Mouse (Mus musculus) gastrocnemius, postnatal 10 days (tissue): Measurements from ENCODE around the gene Tcf12. TPM values are rescaled to one million over a fixed set of nuclear protein-coding genes. Genes with fewer than 3 reads are reported as not detected.

ENCODE experiments used
- DNase-seq: peaks from one replicate; pipeline ENCODE4 v3.0.0; 2021; ENCODE audit warnings: mixed read lengths
- total RNA-seq, 2 experiments: library from RNA; stranded (reverse); gene quantifications; 2 replicates each; pipeline ENCODE4 v1.2.3; 2021

The Tcf12 gene
- total RNA-seq, 2 experiments from 2014 or later = 67.1 to 76.9 TPM

DNA sequence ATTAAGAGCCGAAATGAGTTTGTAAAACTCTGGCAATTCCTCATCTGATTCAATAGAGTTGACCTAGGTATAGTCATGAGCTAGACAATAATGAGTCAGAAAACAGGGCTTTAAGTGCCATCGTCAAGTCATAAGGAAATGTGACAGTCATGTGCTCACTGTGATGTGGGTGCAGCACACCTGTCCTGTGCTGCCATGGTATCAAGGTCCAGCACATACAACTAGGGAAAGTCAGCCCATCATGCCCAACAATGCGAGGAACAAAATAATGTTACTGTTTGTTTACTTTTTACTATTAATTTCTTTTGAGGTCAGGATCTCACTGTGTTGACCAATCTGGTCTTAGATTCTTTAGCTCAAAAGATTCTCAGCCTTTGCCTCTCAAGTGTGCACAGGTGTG is 130.6 kb downstream of the Tcf12 start:
- DNase-seq = no peak

DNA sequence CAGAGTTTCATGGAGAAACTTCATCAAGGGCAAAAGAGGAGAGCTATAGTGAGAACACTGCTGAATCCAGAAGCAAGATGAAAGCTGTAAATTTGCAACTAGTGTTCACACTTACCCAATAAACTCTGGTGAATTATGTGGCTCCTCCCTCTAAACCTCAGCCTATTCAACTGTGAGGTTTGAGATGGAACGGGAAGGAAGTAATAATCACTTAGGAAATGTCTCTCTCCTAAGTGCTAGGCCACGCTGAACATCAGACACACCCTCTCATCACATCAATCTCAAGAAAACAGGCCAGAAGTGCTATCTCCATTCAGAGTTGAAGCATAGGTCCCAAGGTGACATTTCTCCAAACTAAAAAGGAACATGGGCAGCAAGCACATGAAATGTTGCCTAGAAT is 131.1 kb downstream of the Tcf12 start:
- no peak for DNase-seq

GRCm38 (mm10) chr9:71978886-71979285 is 132.8 kb downstream of the Tcf12 start:
- no peak for DNase-seq

- DNase-seq = no peak
These were observed 135.6 kb downstream of the Tcf12 start for GRCm38 (mm10) chr9:71976034-71976433.

GRCm38 (mm10) chr9:71975141-71975540 is 136.5 kb downstream of the Tcf12 start:
- no peak for DNase-seq

GRCm38 (mm10) chr9:71974541-71974959 is 137.1 kb downstream of the Tcf12 start:
- DNase-seq = no peak

GRCm38 (mm10) chr9:71964039-71964438 is 147.6 kb downstream of the Tcf12 start:
- DNase-seq = no peak

- no peak for DNase-seq
These were observed 151.7 kb downstream of the Tcf12 start for GRCm38 (mm10) chr9:71960026-71960396.

DNA sequence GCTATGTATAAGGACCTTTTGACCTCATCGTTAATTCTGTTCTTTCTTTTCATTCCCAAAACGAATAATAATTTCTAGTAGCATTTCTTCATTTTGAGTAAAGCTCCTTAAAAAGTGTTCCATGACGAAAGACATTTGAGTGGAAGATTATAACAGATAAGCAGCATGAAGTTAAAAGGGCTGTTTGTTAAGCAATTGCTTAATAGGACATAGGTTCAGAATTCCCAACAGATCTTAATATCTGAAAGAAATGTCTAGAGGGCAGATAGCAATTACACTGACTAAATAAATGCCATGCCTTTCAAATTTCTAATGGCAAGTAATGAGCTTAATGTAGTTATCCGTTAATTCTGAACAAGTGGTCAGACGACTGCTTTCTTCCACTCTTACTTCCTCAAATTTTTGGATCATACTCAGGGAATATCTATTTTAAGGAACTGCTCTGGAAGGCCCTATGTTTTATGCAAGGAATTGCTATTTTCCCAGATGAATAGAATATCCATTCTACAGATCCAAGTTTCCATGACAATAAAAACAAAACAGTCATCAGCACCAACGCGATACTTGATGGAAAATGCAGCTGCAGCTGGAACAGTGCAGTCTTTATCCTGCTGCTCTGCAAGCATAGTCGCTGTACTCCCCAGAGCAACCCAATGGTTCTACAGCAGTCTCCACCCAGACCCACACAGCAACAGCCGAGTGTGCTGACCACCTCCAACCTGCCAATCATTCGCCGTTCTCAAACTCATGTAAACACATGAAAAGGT is 152.2 kb downstream of the Tcf12 start:
- peak; percentile 9 for DNase-seq

DNA sequence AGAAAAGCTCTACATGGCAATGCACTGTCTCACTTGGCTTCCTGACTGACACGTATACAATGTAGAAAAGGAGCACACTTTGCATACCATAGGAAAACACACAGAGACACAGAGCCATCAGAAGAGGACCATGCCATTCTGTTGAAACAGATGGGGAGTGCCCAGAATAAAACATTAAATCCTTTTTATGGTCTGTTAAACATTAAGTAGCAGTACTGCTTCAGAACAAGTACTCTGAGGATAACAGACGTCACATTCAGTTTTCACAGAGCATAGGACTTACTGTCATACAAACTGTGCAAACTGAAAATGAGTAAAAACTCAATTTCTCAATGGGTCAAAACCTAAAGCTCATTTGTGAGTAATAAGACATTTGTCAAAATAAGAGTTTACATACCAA is 158.5 kb downstream of the Tcf12 start:
- no peak for DNase-seq

DNA sequence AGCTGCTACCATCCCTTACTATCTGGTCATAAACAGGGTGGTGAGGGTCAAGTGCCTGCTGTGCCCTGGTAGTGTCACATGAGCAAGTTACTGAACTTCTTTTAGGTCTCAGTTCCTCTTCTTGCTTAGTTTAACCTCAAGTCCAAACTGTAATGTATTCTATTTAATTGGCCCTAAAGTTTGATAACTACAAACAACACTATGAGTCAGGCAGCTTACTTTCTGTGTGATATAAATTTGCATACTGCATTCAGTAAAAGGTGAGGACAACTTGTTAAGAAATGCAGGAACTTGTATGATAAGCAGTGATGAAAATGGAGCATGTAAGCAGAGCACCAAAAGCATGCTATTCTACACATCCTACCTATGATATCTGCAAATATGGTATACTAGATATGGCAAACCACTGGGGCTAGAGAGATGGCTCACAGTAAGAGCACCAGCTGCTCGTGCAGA is 159.0 kb downstream of the Tcf12 start:
- no peak for DNase-seq

DNA sequence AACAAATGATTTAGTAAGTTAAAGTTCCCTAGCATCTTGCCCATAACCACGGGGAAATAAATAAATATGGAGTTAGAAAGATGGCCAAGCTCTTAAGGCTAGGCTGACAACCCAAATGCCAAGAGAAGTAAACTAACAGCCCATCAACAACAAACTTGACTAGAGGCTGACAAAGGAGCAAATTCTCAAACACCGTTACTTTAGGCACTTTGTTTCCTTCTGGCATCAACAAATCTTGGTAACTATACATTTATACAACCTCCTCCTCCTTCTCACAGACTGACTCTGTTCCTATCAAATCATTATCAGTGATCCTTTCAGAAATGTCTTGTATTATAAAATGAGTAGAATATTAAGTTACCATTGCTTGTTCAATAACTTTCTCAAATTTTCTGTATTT is 159.7 kb downstream of the Tcf12 start:
- no peak for DNase-seq

DNA sequence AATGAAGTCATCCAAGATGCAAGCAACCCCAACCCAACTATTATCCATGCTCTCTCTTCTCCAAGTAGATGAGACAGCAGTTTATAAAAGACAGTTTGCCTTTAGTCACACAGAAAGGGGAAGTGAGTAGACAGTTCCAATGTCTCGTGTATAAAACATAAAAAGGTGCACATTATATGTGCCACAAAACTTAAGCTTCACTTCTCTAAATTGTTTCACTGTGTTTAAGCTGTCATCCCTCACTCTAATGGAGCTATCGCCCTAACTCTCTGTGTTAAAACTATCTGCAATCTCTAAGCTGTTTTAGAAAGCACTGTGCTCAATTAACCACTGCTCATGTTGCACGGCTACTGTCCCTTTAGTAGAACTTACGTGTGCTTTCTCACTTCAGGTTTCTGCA is 160.3 kb downstream of the Tcf12 start:
- DNase-seq = no peak

DNA sequence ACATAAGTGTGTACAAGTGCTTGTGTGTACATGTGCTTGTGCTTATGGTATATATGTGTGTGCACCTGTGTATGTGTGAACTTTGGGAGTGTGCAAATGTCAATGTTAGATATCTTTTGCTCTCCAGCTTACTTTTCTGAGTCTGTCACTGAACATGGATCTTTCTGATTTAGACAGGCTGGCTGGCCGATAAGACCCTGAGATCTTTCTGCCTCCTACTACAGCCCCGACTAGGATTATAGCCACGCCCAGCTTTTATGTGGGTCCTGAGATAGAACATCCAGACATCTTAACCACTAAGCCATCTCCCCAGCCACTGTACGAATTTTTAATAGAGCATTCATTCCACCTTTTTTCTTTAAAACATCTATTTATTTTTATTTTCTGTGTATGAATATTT is 166.9 kb downstream of the Tcf12 start:
- no peak for DNase-seq

DNA sequence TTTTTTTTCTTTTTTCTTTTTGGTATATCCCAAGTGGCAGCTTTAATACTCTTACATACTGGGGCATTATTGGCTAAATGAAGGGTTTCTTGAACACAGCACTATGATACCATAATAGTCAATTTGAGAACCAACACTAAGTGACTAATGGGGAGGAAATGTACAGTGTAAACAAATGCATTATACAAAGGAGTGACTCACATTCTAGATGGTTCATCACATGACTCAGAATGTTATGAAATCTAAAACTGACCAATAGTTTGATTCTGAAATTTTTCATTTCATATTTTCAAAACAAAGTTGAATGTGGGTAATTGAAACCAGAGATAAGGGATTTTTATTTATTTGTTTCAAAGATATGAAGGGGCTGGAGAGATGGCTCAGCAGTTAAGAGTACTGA is 169.2 kb downstream of the Tcf12 start:
- no peak for DNase-seq

DNA sequence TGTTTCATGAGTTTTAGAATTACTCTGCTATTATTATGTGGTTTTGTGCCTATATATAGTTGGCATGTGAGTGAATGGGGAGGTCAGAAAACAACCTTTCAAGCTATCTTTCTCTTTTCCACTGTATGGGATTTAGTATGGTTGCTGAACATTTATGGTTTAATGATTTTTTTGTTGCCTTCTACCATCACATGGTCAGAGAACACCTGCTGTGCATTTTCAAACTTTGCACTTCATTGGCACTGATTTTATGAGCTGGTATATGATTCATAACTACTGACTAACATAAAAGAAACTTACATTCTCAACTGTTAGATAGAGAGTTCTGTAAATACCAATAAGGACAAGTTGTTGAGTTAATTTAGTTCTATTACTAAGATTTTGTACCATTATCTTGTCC is 171.7 kb downstream of the Tcf12 start:
- no peak for DNase-seq

DNA sequence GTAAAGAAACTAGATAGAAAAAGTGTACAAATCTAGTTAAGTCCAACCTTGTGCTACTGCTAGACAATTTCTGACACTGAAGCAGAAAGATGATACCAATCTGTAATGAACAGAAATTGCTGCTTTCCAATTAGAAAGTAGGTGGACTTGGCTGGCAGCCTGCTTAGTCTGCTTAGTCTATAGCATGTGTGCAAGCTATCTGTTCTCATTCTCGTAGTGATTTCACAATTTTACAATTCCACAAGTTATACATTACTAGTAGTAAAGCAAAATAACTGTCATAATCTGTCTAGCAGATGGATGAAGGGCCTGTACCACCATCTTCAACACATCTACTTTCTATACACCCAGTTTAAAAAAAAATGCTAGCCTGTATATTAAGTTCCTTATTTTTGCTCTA is 175.5 kb downstream of the Tcf12 start:
- no peak for DNase-seq

GRCm38 (mm10) chr9:71934833-71935232 is 176.8 kb downstream of the Tcf12 start:
- DNase-seq = no peak

- DNase-seq = no peak
These were observed 179.7 kb downstream of the Tcf12 start for GRCm38 (mm10) chr9:71931965-71932364.

GRCm38 (mm10) chr9:71931358-71931715 is 180.3 kb downstream of the Tcf12 start:
- no peak for DNase-seq

- DNase-seq = no peak
These were observed 181.0 kb downstream of the Tcf12 start for GRCm38 (mm10) chr9:71930431-71931357.

DNA sequence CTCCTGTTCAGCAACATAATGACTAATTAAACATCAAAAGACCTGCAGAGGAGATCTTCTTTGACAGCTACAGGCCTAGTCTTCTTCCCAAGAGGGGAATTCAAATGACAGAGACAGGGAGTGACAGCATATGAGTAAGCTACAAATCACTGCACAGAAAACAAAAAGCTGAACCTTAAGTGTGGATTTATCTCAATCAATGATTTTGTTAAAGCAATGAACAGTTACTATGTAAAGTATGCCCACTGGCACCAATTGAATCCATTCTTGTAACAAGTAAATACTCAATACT is 195.1 kb downstream of the Tcf12 start:
- no peak for DNase-seq

GRCm38 (mm10) chr9:71915871-71916661 is 195.6 kb downstream of the Tcf12 start:
- no peak for DNase-seq
